Mouse (Mus musculus) left cerebral cortex, adult 18-20 months (tissue): ENCODE measurements around the gene Med21. TPM values are rescaled to one million over a fixed set of nuclear protein-coding genes. Genes with fewer than 3 reads are reported as not detected.

Experiments
- DNase-seq, 2 experiments: peaks; one replicate each; pipeline ENCODE4 v3.0.0; 2021 to 2022; ENCODE audit warnings: low spot score in 2 of 2, mixed read lengths in 1 of 2
- total RNA-seq, 2 experiments: library from RNA; stranded (reverse); gene quantifications; 2 replicates each; pipeline ENCODE4 v1.2.3; 2021

Gene Med21
- total RNA-seq, 2 experiments from 2014 or later: 49.2 to 49.5 TPM

GRCm38 (mm10) chr6:146640068-146640965, 2.0 kb upstream of the Med21 start:
- no peak for DNase-seq

- no peak for DNase-seq
Measured at GRCm38 (mm10) chr6:146640991-146641390, 1.4 kb upstream of the Med21 start.

GRCm38 (mm10) chr6:146641621-146642210, 631 bp upstream of the Med21 start:
- DNase-seq: no peak

GRCm38 (mm10) chr6:146643184-146643570, 830 bp downstream of the Med21 start:
- no peak for DNase-seq

- no peak for DNase-seq
Measured at GRCm38 (mm10) chr6:146650013-146650412, 7.7 kb downstream of the Med21 start.

GRCm38 (mm10) chr6:146651431-146651830, 9.1 kb downstream of the Med21 start:
- DNase-seq: no peak

- no peak for DNase-seq
Measured at GRCm38 (mm10) chr6:146653197-146653596, 10.8 kb downstream of the Med21 start.

GRCm38 (mm10) chr6:146660591-146660990, 18.2 kb downstream of the Med21 start:
- DNase-seq: no peak

GRCm38 (mm10) chr6:146661655-146662054, 19.3 kb downstream of the Med21 start:
- DNase-seq: no peak

- DNase-seq: peak; percentile 33
Measured at GRCm38 (mm10) chr6:146662679-146663078, 20.3 kb downstream of the Med21 start.

- no peak for DNase-seq
Measured at GRCm38 (mm10) chr6:146664116-146664515, 21.8 kb downstream of the Med21 start.

- no peak for DNase-seq
Measured at GRCm38 (mm10) chr6:146664917-146665316, 22.6 kb downstream of the Med21 start.

GRCm38 (mm10) chr6:146665408-146665807, 23.1 kb downstream of the Med21 start:
- DNase-seq: no peak

- no peak for DNase-seq
Measured at GRCm38 (mm10) chr6:146666811-146667210, 24.5 kb downstream of the Med21 start.

- DNase-seq: no peak
Measured at GRCm38 (mm10) chr6:146668606-146669005, 26.3 kb downstream of the Med21 start.

GRCm38 (mm10) chr6:146670956-146671855, 28.9 kb downstream of the Med21 start:
- DNase-seq: no peak

GRCm38 (mm10) chr6:146672106-146672505, 29.8 kb downstream of the Med21 start:
- no peak for DNase-seq

GRCm38 (mm10) chr6:146673696-146674095, 31.3 kb downstream of the Med21 start:
- no peak for DNase-seq

GRCm38 (mm10) chr6:146674420-146674819, 32.1 kb downstream of the Med21 start:
- no peak for DNase-seq

- DNase-seq: no peak
Measured at GRCm38 (mm10) chr6:146674881-146675536, 32.7 kb downstream of the Med21 start.

GRCm38 (mm10) chr6:146676904-146677303, 34.6 kb downstream of the Med21 start:
- DNase-seq: no peak
